Mouse (Mus musculus): ENCODE measurements around the gene Pex6. TPM values are rescaled to one million over a fixed set of nuclear protein-coding genes. Genes with fewer than 3 reads are reported as not detected.
"Not testable (repeated sequence)": the region's sequence is repeated elsewhere in the genome, so short reads cannot be mapped to it uniquely, and the experiment has no call there.

Pex6 gene
- polyA plus RNA-seq, 1 experiment from 2014 or later = 32.4 TPM

DNA sequence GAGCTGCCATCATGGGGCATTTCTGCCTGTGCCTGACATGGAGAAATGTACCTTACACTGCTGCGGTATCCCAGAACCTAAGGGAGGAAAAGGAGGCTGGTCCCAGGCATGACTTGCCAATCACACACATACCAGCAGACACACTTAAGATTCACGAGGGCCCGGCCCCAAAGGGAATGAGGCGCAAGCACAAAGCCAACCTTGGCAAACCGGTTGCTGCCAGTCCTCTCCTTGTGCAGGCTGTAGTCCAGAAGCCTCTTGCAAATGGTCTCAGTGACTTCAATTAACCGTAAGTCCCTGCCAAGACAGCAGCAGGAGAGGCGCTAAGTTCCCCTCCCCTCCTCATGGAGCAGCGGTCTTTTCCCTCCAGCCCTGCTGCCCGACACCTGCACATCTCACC is 31.7 kb downstream of the Pex6 start:
- Histone ChIP-seq H3K9me3 (replicated peaks) (no peaks in the 10 kb centered on the region), H3K4me2 (replicated peaks) (no peak overlapping the region), H3K4me3 (replicated peaks) (no peak overlapping the region), H3K4me1 (no peaks in the 10 kb centered on the region), H3K36me3 (peaks cover 36% of the 10 kb centered on the region), H3K9ac (no peak overlapping the region), H3K27me3 (no peaks in the 10 kb centered on the region), H3K27ac (replicated peaks) (no peak overlapping the region)
- WGBS = 84% methylated on average over 9 of the region's 9 CpGs
- no peak for ATAC-seq (ENCODE audit: insufficient number of reproducible peaks, low FRiP score, low TSS enrichment, low read depth)

GRCm38 (mm10) chr17:46745506-46745905 is 34.2 kb downstream of the Pex6 start:
- H3K4me2 ChIP-seq (replicated peaks) = no peak overlapping the region
- no peaks in the 10 kb centered on the region for H3K9me3 ChIP-seq (replicated peaks)
- WGBS = 59% methylated on average over 2 of the region's 2 CpGs
- H3K36me3 ChIP-seq = peaks cover 36% of the 10 kb centered on the region
- H3K27ac ChIP-seq (replicated peaks) = no peak overlapping the region
- no peak overlapping the region for H3K4me3 ChIP-seq (replicated peaks)
- peaks cover under 1% of the 10 kb centered on the region; the same call in 1 of the 2 replicates for H3K4me1 ChIP-seq
- H3K9ac ChIP-seq = no peak overlapping the region
- ATAC-seq (ENCODE audit: insufficient number of reproducible peaks, low FRiP score, low TSS enrichment, low read depth) = no peak
- H3K27me3 ChIP-seq = no peaks in the 10 kb centered on the region

- no peak overlapping the region for H3K9ac ChIP-seq
- no peak overlapping the region for H3K4me3 ChIP-seq (replicated peaks)
- no peak overlapping the region for H3K27ac ChIP-seq (replicated peaks)
- no peak overlapping the region for H3K4me2 ChIP-seq (replicated peaks)
- peaks cover 7% of the 10 kb centered on the region for H3K4me1 ChIP-seq
- no peaks in the 10 kb centered on the region for H3K27me3 ChIP-seq
- no peak for ATAC-seq (ENCODE audit: insufficient number of reproducible peaks, low FRiP score, low TSS enrichment, low read depth)
- H3K9me3 ChIP-seq (replicated peaks) = no peaks in the 10 kb centered on the region
- H3K36me3 ChIP-seq = peaks cover 32% of the 10 kb centered on the region
- 74% methylated on average over 8 of the region's 8 CpGs for WGBS
These were observed 36.0 kb downstream of the Pex6 start for GRCm38 (mm10) chr17:46747234-46747633.

GRCm38 (mm10) chr17:46747806-46748205 is 36.5 kb downstream of the Pex6 start:
- Histone ChIP-seq H3K4me2 (replicated peaks) (no peak overlapping the region), H3K9ac (no peak overlapping the region), H3K4me3 (replicated peaks) (no peak overlapping the region), H3K36me3 (peaks cover 30% of the 10 kb centered on the region), H3K4me1 (peaks cover 11% of the 10 kb centered on the region), H3K9me3 (replicated peaks) (no peaks in the 10 kb centered on the region), H3K27ac (replicated peaks) (no peak overlapping the region), H3K27me3 (no peaks in the 10 kb centered on the region)
- WGBS = 92% methylated on average over 2 of the region's 2 CpGs
- ATAC-seq (ENCODE audit: insufficient number of reproducible peaks, low FRiP score, low TSS enrichment, low read depth) = no peak

GRCm38 (mm10) chr17:46749282-46749681 is 38.0 kb downstream of the Pex6 start:
- H3K9me3 ChIP-seq (replicated peaks) = no peaks in the 10 kb centered on the region
- no peaks in the 10 kb centered on the region for H3K27me3 ChIP-seq
- peaks cover 15% of the 10 kb centered on the region for H3K36me3 ChIP-seq
- ATAC-seq (ENCODE audit: insufficient number of reproducible peaks, low FRiP score, low TSS enrichment, low read depth) = no peak
- no peak overlapping the region for H3K4me2 ChIP-seq (replicated peaks)
- 88% methylated on average over 5 of the region's 5 CpGs for WGBS
- peaks cover 11% of the 10 kb centered on the region for H3K4me1 ChIP-seq
- H3K27ac ChIP-seq (replicated peaks) = no peak overlapping the region
- no peak overlapping the region for H3K9ac ChIP-seq
- no peak overlapping the region for H3K4me3 ChIP-seq (replicated peaks)

DNA sequence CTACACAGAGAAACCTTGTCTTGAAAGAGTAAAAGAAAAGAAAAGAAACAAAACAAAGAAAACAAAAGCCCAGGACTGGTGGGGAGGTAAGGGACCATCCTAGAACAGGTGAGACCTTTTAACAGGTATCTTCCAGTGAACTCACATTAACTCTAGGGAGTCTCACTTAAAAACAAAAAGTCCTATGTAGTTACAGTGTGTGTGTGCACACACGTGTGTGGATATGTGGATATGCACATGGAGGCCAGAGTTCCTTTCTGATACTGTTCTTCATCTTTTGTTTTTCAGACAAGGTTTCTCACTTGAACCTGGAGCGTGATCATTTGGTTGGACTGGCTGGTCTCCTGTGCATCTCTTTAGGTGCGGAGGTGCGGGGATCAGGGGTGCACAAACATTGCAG is 39.3 kb downstream of the Pex6 start:
- Histone ChIP-seq H3K4me1 (peaks cover 11% of the 10 kb centered on the region), H3K4me3 (replicated peaks) (peak overlapping the region; percentile 80), H3K36me3 (peaks cover 8% of the 10 kb centered on the region; the same call in 1 of the 2 replicates), H3K4me2 (replicated peaks) (peak overlapping the region; percentile 73), H3K9me3 (replicated peaks) (no peaks in the 10 kb centered on the region), H3K27ac (replicated peaks) (peak overlapping the region; percentile 92), H3K27me3 (no peaks in the 10 kb centered on the region), H3K9ac (peak overlapping the region; percentile 57)
- no peak for ATAC-seq (ENCODE audit: insufficient number of reproducible peaks, low FRiP score, low TSS enrichment, low read depth)
- WGBS = 89% methylated on average over 4 of the region's 4 CpGs

GRCm38 (mm10) chr17:46751056-46751793 is 40.0 kb downstream of the Pex6 start:
- Histone ChIP-seq H3K9me3 (replicated peaks) (no peaks in the 10 kb centered on the region), H3K4me3 (replicated peaks) (peak overlapping the region; percentile 80), H3K36me3 (peaks cover 8% of the 10 kb centered on the region; the same call in 1 of the 2 replicates), H3K9ac (peak overlapping the region; percentile 57), H3K4me2 (replicated peaks) (peak overlapping the region; percentile 73), H3K27ac (replicated peaks) (peak overlapping the region; percentile 92), H3K4me1 (peaks cover 11% of the 10 kb centered on the region), H3K27me3 (no peaks in the 10 kb centered on the region)
- 20% methylated on average over 16 of the region's 16 CpGs for WGBS
- ATAC-seq (ENCODE audit: insufficient number of reproducible peaks, low FRiP score, low TSS enrichment, low read depth) = peak; percentile 17; the same call in 1 of the 2 replicates

GRCm38 (mm10) chr17:46751794-46752556 is 40.7 kb downstream of the Pex6 start, which contains the start of gene Cnpy3:
Gene Cnpy3, minus strand, starts transcription at chr17:46752214.
- H3K4me2 ChIP-seq (replicated peaks) = peak within 1 kb of the TSS; percentile 73
- under 1% methylated on average over 58 of the region's 58 CpGs for whole genome bisulfite sequencing

GRCm38 (mm10) chr17:46758753-46759152 is 47.5 kb downstream of the Pex6 start:
- H3K36me3 ChIP-seq = no peaks in the 10 kb centered on the region
- no peak for ATAC-seq (ENCODE audit: insufficient number of reproducible peaks, low FRiP score, low TSS enrichment, low read depth)
- 58% methylated on average over 12 of the region's 12 CpGs for WGBS
- no peak overlapping the region for H3K27ac ChIP-seq (replicated peaks)
- no peak overlapping the region for H3K4me3 ChIP-seq (replicated peaks)
- H3K9me3 ChIP-seq (replicated peaks) = no peaks in the 10 kb centered on the region
- H3K27me3 ChIP-seq = no peaks in the 10 kb centered on the region
- H3K9ac ChIP-seq = no peak overlapping the region
- H3K4me1 ChIP-seq = no peaks in the 10 kb centered on the region
- no peak overlapping the region for H3K4me2 ChIP-seq (replicated peaks)

More at GRCm38 (mm10) chr17:46751794-46752556, 40.7 kb downstream of the Pex6 start, which contains the start of gene Cnpy3:
- peak within 1 kb of the TSS; percentile 92 for H3K27ac ChIP-seq (replicated peaks)
- H3K36me3 ChIP-seq = 0 out of 2 replicates have a peak, but pooled peaks cover 4% of the 10 kb centered on the region
- no peaks in the 10 kb centered on the region for H3K27me3 ChIP-seq
- peaks cover 11% of the 10 kb centered on the region for H3K4me1 ChIP-seq
- H3K4me3 ChIP-seq (replicated peaks) = peak within 1 kb of the TSS; percentile 80
- peak; percentile 99 for ATAC-seq (ENCODE audit: insufficient number of reproducible peaks, low FRiP score, low TSS enrichment, low read depth)
- H3K9me3 ChIP-seq (replicated peaks) = no peaks in the 10 kb centered on the region
- peak within 1 kb of the TSS; percentile 57 for H3K9ac ChIP-seq

GRCm38 (mm10) chr17:46763544-46763943 is 52.3 kb downstream of the Pex6 start, which contains the start of gene Ptcra:
Gene Ptcra, minus strand, starts transcription at chr17:46763712.
- Histone ChIP-seq H3K9ac (no peak within 1 kb of the TSS), H3K4me2 (replicated peaks) (no peak within 1 kb of the TSS), H3K4me3 (replicated peaks) (no peak within 1 kb of the TSS), H3K27me3 (no peaks in the 10 kb centered on the region), H3K36me3 (no peaks in the 10 kb centered on the region), H3K4me1 (no peaks in the 10 kb centered on the region), H3K27ac (replicated peaks) (no peak within 1 kb of the TSS), H3K9me3 (replicated peaks) (no peaks in the 10 kb centered on the region)
- 0 out of 2 replicates have a peak, but pooled peaks have one; percentile 15 for ATAC-seq (ENCODE audit: insufficient number of reproducible peaks, low FRiP score, low TSS enrichment, low read depth)
- WGBS = 63% methylated on average over 2 of the region's 2 CpGs

DNA sequence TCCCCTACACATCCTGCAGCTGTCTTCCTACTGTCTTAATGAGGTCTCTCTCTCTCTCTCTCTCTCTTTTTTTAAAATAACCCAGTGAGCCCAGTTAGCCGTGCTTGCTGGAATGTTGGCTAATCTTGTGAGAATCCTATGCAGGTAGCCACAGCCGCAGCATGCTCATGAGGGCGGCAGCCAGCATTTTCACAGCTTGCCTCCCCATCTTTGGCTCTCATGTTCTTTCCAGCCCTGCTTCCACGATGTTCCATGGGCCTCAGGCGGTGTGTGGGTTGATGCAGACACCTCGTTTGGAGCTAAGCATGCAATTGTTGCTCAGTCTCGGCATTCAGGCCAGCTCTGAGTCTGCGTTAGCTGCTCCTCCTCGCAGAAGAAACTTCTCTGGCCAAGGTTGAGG is 53.7 kb downstream of the Pex6 start:
- not testable (repeated sequence) for H3K9me3 ChIP-seq (replicated peaks); H3K4me3 ChIP-seq (replicated peaks); H3K9ac ChIP-seq; ATAC-seq (ENCODE audit: insufficient number of reproducible peaks, low FRiP score, low TSS enrichment, low read depth); H3K4me2 ChIP-seq (replicated peaks); H3K36me3 ChIP-seq; H3K27ac ChIP-seq (replicated peaks); H3K27me3 ChIP-seq; H3K4me1 ChIP-seq
- WGBS = 58% methylated on average over 9 of the region's 9 CpGs

All from embryonic facial prominence, embryonic 15.5 days (tissue).